Mouse (Mus musculus) kidney, embryonic 14.5 days (tissue): Measurements from ENCODE around the gene Foxp1. TPM values are rescaled to one million over a fixed set of nuclear protein-coding genes. Genes with fewer than 3 reads are reported as not detected.

Source experiments
- ATAC-seq: fragments of 200-750 bp; cut with Nextera tagmentation; 2 replicates; pipeline ENCODE4 v1.8.0; 2017; ENCODE audit warnings: moderate number of reproducible peaks, mild to moderate bottlenecking, moderate TSS enrichment, moderate library complexity; ENCODE audit not compliant: low FRiP score, low TSS enrichment
- H3K27ac ChIP-seq: fragments of 300-500 bp; sonication (generic); 2 replicates; pipeline ENCODE4 v1.5.1; 2014; ENCODE audit warnings: low read depth, mild to moderate bottlenecking, low read length, moderate library complexity, mixed read lengths
- H3K27me3 ChIP-seq: fragments of 300-500 bp; sonication (generic); 2 replicates; pipeline ENCODE4 v1.6.1; 2014; ENCODE audit warnings: mild to moderate bottlenecking, low read length; ENCODE audit not compliant: control insufficient read depth, insufficient read depth
- H3K36me3 ChIP-seq: fragments of 300-500 bp; sonication (generic); 2 replicates; pipeline ENCODE4 v1.6.1; 2014; ENCODE audit warnings: low read length, mixed read lengths; ENCODE audit not compliant: control insufficient read depth, insufficient read depth
- H3K4me1 ChIP-seq: fragments of 300-500 bp; sonication (generic); 2 replicates; pipeline ENCODE4 v1.6.1; 2014; ENCODE audit warnings: low read length, mixed read lengths; ENCODE audit not compliant: control insufficient read depth, insufficient read depth
- H3K4me2 ChIP-seq: fragments of 300-500 bp; sonication (generic); replicated peaks from 2 replicates; pipeline ENCODE4 v1.6.1; 2014; ENCODE audit warnings: low read depth, mild to moderate bottlenecking, low read length
- H3K4me3 ChIP-seq: fragments of 300-500 bp; sonication (generic); 2 replicates; pipeline ENCODE4 v1.5.1; 2014; ENCODE audit warnings: mild to moderate bottlenecking, low read length
- H3K9ac ChIP-seq: fragments of 300-500 bp; sonication (generic); 2 replicates; pipeline ENCODE4 v1.6.1; 2014; ENCODE audit warnings: low read depth, mild to moderate bottlenecking, low read length, moderate library complexity
- H3K9me3 ChIP-seq: fragments of 300-500 bp; sonication (generic); 2 replicates; pipeline ENCODE4 v1.6.1; 2016; ENCODE audit warnings: low read length; ENCODE audit not compliant: control insufficient read depth
- WGBS: fragments of 180-500 bp; shearing (Covaris S2); extraction: QIAGEN DNeasy Blood & Tissue Kit; methylation state at CpG from one replicate; pipeline ENCODE4 v1.1.7; 2014; 5-methylcytosine and 5-hydroxymethylcytosine counted together
- polyA plus RNA-seq: library from polyadenylated mRNA; unstranded; fragments of >200 nt; fragmentation: Nextera tagmentation; extraction: Ambion mirVana; gene quantifications from 2 replicates; pipeline ENCODE4 v1.2.1, GENCODE M21; 2014

Gene Foxp1
- polyA plus RNA-seq, 1 experiment from 2014 or later: 67.4 TPM

- Histone ChIP-seq H3K4me3 (no peak overlapping the region), H3K9ac (no peak overlapping the region), H3K4me1 (no peaks in the 10 kb centered on the region), H3K36me3 (no peaks in the 10 kb centered on the region), H3K27ac (no peak overlapping the region), H3K27me3 (no peaks in the 10 kb centered on the region), H3K9me3 (no peaks in the 10 kb centered on the region), H3K4me2 (no peak overlapping the region)
- ATAC-seq: no peak
- WGBS: 59% methylated on average over 6 of the region's 6 CpGs
Measured at GRCm38 (mm10) chr6:99540653-99541052, 18.1 kb upstream of the Foxp1 start.

DNA sequence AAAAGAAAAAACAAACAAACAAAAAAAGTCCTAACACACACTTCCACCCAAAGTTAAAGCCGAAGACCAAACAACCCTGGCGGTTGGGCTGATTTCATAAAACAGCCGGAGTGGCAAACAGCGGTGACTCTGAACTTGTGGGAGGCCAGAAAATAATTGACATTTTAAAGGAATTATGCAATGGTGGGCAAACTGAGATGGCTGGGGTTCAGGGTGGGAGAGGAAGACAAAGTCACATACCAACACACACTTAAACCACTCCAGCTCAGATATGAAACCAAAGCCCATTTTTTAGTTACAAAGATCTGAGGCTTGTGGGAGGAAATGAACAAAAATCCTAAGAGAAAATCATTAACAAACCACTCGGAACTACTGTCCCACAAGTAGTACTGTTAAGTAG lies 17.6 kb upstream of the Foxp1 start:
- Histone ChIP-seq H3K4me1 (no peaks in the 10 kb centered on the region), H3K4me2 (no peak overlapping the region), H3K4me3 (no peak overlapping the region), H3K9ac (no peak overlapping the region), H3K27me3 (no peaks in the 10 kb centered on the region), H3K36me3 (no peaks in the 10 kb centered on the region), H3K9me3 (no peaks in the 10 kb centered on the region), H3K27ac (no peak overlapping the region)
- 84% methylated on average over 5 of the region's 5 CpGs for WGBS
- no peak for ATAC-seq

GRCm38 (mm10) chr6:99538194-99538941 lies 15.8 kb upstream of the Foxp1 start:
- H3K36me3 ChIP-seq: no peaks in the 10 kb centered on the region
- no peaks in the 10 kb centered on the region for H3K27me3 ChIP-seq
- no peak overlapping the region for H3K4me2 ChIP-seq
- no peaks in the 10 kb centered on the region for H3K9me3 ChIP-seq
- WGBS: 82% methylated on average over 17 of the region's 17 CpGs
- no peak overlapping the region for H3K27ac ChIP-seq
- ATAC-seq: no peak
- H3K9ac ChIP-seq: no peak overlapping the region
- H3K4me3 ChIP-seq: no peak overlapping the region
- H3K4me1 ChIP-seq: no peaks in the 10 kb centered on the region

- 62% methylated on average over 5 of the region's 5 CpGs for WGBS
- Histone ChIP-seq H3K4me2 (no peak overlapping the region), H3K9ac (no peak overlapping the region), H3K27me3 (no peaks in the 10 kb centered on the region), H3K4me3 (no peak overlapping the region), H3K36me3 (no peaks in the 10 kb centered on the region), H3K9me3 (no peaks in the 10 kb centered on the region), H3K4me1 (no peaks in the 10 kb centered on the region), H3K27ac (no peak overlapping the region)
- ATAC-seq: no peak
Measured at GRCm38 (mm10) chr6:99534211-99534745, 11.8 kb upstream of the Foxp1 start.

DNA sequence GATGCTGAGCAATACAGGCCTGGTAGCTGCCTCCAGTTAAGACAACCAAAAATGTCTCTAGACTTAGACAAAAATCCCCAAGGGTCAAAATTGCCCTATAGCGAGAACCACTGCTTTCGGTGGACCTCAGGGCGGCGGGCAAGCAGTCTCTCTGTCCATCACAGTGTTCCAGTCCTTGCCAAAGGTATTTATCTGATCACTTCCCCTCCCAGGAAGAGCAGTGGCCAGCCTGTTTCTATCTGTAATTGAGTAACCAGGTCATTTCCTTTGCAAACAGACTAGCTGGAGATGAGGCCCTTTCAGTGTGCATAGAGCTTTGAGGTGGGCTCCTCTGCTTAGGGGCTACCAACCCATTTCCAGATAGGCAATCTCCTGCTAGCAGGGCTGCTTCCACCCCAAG lies 9.9 kb upstream of the Foxp1 start:
- no peak overlapping the region for H3K4me3 ChIP-seq
- ATAC-seq: no peak
- H3K4me1 ChIP-seq: no peaks in the 10 kb centered on the region
- H3K9ac ChIP-seq: no peak overlapping the region
- no peaks in the 10 kb centered on the region for H3K36me3 ChIP-seq
- H3K9me3 ChIP-seq: 0 out of 2 replicates have a peak, but pooled peaks cover under 1% of the 10 kb centered on the region
- no peak overlapping the region for H3K27ac ChIP-seq
- H3K4me2 ChIP-seq: no peak overlapping the region
- no peaks in the 10 kb centered on the region for H3K27me3 ChIP-seq
- WGBS: 82% methylated on average over 4 of the region's 4 CpGs

GRCm38 (mm10) chr6:99528972-99529371 lies 6.5 kb upstream of the Foxp1 start:
- no peak overlapping the region for H3K4me3 ChIP-seq
- peaks cover 5% of the 10 kb centered on the region; the same call in 1 of the 2 replicates for H3K36me3 ChIP-seq
- ATAC-seq: no peak
- no peak overlapping the region for H3K4me2 ChIP-seq
- no peaks in the 10 kb centered on the region for H3K27me3 ChIP-seq
- peaks cover 4% of the 10 kb centered on the region; the same call in 1 of the 2 replicates for H3K4me1 ChIP-seq
- H3K27ac ChIP-seq: no peak overlapping the region
- H3K9ac ChIP-seq: no peak overlapping the region
- 0 out of 2 replicates have a peak, but pooled peaks cover 4% of the 10 kb centered on the region for H3K9me3 ChIP-seq
- 70% methylated on average over 2 of the region's 2 CpGs for WGBS

- Histone ChIP-seq H3K36me3 (peaks cover 5% of the 10 kb centered on the region; the same call in 1 of the 2 replicates), H3K27ac (no peak overlapping the region), H3K9ac (no peak overlapping the region), H3K9me3 (0 out of 2 replicates have a peak, but pooled peaks cover 4% of the 10 kb centered on the region), H3K27me3 (no peaks in the 10 kb centered on the region), H3K4me3 (no peak overlapping the region), H3K4me2 (no peak overlapping the region), H3K4me1 (peaks cover 7% of the 10 kb centered on the region; the same call in 1 of the 2 replicates)
- ATAC-seq: no peak
- 89% methylated on average over 6 of the region's 6 CpGs for WGBS
Measured at GRCm38 (mm10) chr6:99527457-99528105, 5.1 kb upstream of the Foxp1 start.

DNA sequence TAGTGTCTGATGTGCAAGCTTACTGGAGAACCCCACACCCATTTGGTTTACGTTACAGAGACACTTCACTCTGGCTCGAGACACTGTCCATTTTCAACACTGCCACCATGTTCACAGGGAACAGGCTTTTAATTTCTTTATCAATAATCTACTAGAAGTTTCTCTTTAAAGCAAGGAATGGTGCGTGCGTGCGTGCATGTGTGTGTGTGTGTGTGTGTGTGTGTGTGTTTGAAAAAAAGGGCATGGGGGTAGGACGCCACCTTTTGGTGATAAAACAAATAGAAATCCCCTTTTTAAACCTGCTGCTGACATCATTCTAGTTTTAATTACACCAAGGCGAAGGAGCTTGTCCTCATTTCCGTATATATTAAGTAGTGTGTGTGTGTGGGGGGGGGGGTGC lies 2.8 kb upstream of the Foxp1 start:
- no peak overlapping the region for H3K9ac ChIP-seq
- no peaks in the 10 kb centered on the region for H3K27me3 ChIP-seq
- peaks cover 5% of the 10 kb centered on the region; the same call in 1 of the 2 replicates for H3K36me3 ChIP-seq
- H3K4me1 ChIP-seq: peaks cover 7% of the 10 kb centered on the region; the same call in 1 of the 2 replicates
- H3K27ac ChIP-seq: no peak overlapping the region
- no peak overlapping the region for H3K4me2 ChIP-seq
- WGBS: 47% methylated on average over 8 of the region's 8 CpGs
- 0 out of 2 replicates have a peak, but pooled peaks cover 4% of the 10 kb centered on the region for H3K9me3 ChIP-seq
- no peak overlapping the region for H3K4me3 ChIP-seq
- no peak for ATAC-seq
